Mouse (Mus musculus): Measurements from ENCODE around the gene Fam168b. TPM values are rescaled to one million over a fixed set of nuclear protein-coding genes. Genes with fewer than 3 reads are reported as not detected.

Gene Fam168b
- polyA plus RNA-seq, 1 experiment = 917 TPM

- Histone ChIP-seq H3K36me3 (ENCODE audit: control insufficient read depth, insufficient read depth, low read length) (peaks cover 36% of the 10 kb centered on the region), H3K4me1 (replicated peaks; ENCODE audit: control insufficient read depth, insufficient read depth, low read length) (peaks cover 27% of the 10 kb centered on the region), H3K4me3 (ENCODE audit: control insufficient read depth, insufficient read depth, low read length) (no peak overlapping the region), H3K27me3 (ENCODE audit: control insufficient read depth, insufficient read depth, low read length) (no peaks in the 10 kb centered on the region), H3K27ac (ENCODE audit: control insufficient read depth, insufficient read depth, low read length) (no peak overlapping the region)
- WGBS = 0% methylated on average over 1 of the region's 1 CpGs
- TF ChIP-seq CTCF (IDR thresholded peaks at IDR 0.05; ENCODE audit: borderline replicate concordance, control insufficient read depth, extremely low read depth, insufficient read depth, low read length, poor library complexity) (no peak), POLR2A (IDR thresholded peaks at IDR 0.05; ENCODE audit: control insufficient read depth, extremely low read depth, insufficient read depth, low read length, poor library complexity) (no peak)
- no peak for DNase-seq
Observed at GRCm38 (mm10) chr1:34831381-34831780, 11.5 kb downstream of the Fam168b start.

- TF ChIP-seq CTCF (IDR thresholded peaks at IDR 0.05; ENCODE audit: borderline replicate concordance, control insufficient read depth, extremely low read depth, insufficient read depth, low read length, poor library complexity) (no peak), POLR2A (IDR thresholded peaks at IDR 0.05; ENCODE audit: control insufficient read depth, extremely low read depth, insufficient read depth, low read length, poor library complexity) (no peak)
- DNase-seq = no peak
- Histone ChIP-seq H3K4me1 (replicated peaks; ENCODE audit: control insufficient read depth, insufficient read depth, low read length) (peaks cover 22% of the 10 kb centered on the region), H3K36me3 (ENCODE audit: control insufficient read depth, insufficient read depth, low read length) (peaks cover 31% of the 10 kb centered on the region), H3K4me3 (ENCODE audit: control insufficient read depth, insufficient read depth, low read length) (no peak overlapping the region), H3K27me3 (ENCODE audit: control insufficient read depth, insufficient read depth, low read length) (no peaks in the 10 kb centered on the region), H3K27ac (ENCODE audit: control insufficient read depth, insufficient read depth, low read length) (peak overlapping the region; percentile 22; the same call in 1 of the 2 replicates)
- WGBS = 90% methylated on average over 2 of the region's 2 CpGs
Observed at GRCm38 (mm10) chr1:34830934-34831333, 11.9 kb downstream of the Fam168b start.

GRCm38 (mm10) chr1:34828528-34829294 lies 14.2 kb downstream of the Fam168b start:
- TF ChIP-seq POLR2A (IDR thresholded peaks at IDR 0.05; ENCODE audit: control insufficient read depth, extremely low read depth, insufficient read depth, low read length, poor library complexity) = no peak
- no peak for TF ChIP-seq CTCF (IDR thresholded peaks at IDR 0.05; ENCODE audit: borderline replicate concordance, control insufficient read depth, extremely low read depth, insufficient read depth, low read length, poor library complexity)
- WGBS = 95% methylated on average over 5 of the region's 5 CpGs
- Histone ChIP-seq H3K27ac (ENCODE audit: control insufficient read depth, insufficient read depth, low read length) (no peak overlapping the region), H3K4me1 (replicated peaks; ENCODE audit: control insufficient read depth, insufficient read depth, low read length) (peaks cover 16% of the 10 kb centered on the region), H3K27me3 (ENCODE audit: control insufficient read depth, insufficient read depth, low read length) (no peaks in the 10 kb centered on the region), H3K36me3 (ENCODE audit: control insufficient read depth, insufficient read depth, low read length) (peaks cover 33% of the 10 kb centered on the region), H3K4me3 (ENCODE audit: control insufficient read depth, insufficient read depth, low read length) (no peak overlapping the region)
- DNase-seq = no peak

- no peaks in the 10 kb centered on the region for H3K27me3 ChIP-seq (ENCODE audit: control insufficient read depth, insufficient read depth, low read length)
- H3K36me3 ChIP-seq (ENCODE audit: control insufficient read depth, insufficient read depth, low read length) = peaks cover 33% of the 10 kb centered on the region
- no peak for DNase-seq
- TF ChIP-seq CTCF (IDR thresholded peaks at IDR 0.05; ENCODE audit: borderline replicate concordance, control insufficient read depth, extremely low read depth, insufficient read depth, low read length, poor library complexity) = no peak
- TF ChIP-seq POLR2A (IDR thresholded peaks at IDR 0.05; ENCODE audit: control insufficient read depth, extremely low read depth, insufficient read depth, low read length, poor library complexity) = no peak
- H3K4me1 ChIP-seq (replicated peaks; ENCODE audit: control insufficient read depth, insufficient read depth, low read length) = peaks cover 16% of the 10 kb centered on the region
- no peak overlapping the region for H3K27ac ChIP-seq (ENCODE audit: control insufficient read depth, insufficient read depth, low read length)
- H3K4me3 ChIP-seq (ENCODE audit: control insufficient read depth, insufficient read depth, low read length) = no peak overlapping the region
- 85% methylated on average over 7 of the region's 7 CpGs for WGBS
Observed at GRCm38 (mm10) chr1:34827900-34828299, 15.0 kb downstream of the Fam168b start.

- peaks cover 6% of the 10 kb centered on the region for H3K4me1 ChIP-seq (replicated peaks; ENCODE audit: control insufficient read depth, insufficient read depth, low read length)
- no peak overlapping the region for H3K4me3 ChIP-seq (ENCODE audit: control insufficient read depth, insufficient read depth, low read length)
- no peak overlapping the region for H3K27ac ChIP-seq (ENCODE audit: control insufficient read depth, insufficient read depth, low read length)
- DNase-seq = no peak
- 86% methylated on average over 9 of the region's 9 CpGs for WGBS
- TF ChIP-seq CTCF (IDR thresholded peaks at IDR 0.05; ENCODE audit: borderline replicate concordance, control insufficient read depth, extremely low read depth, insufficient read depth, low read length, poor library complexity) = no peak
- TF ChIP-seq POLR2A (IDR thresholded peaks at IDR 0.05; ENCODE audit: control insufficient read depth, extremely low read depth, insufficient read depth, low read length, poor library complexity) = no peak
- peaks cover 43% of the 10 kb centered on the region for H3K36me3 ChIP-seq (ENCODE audit: control insufficient read depth, insufficient read depth, low read length)
- H3K27me3 ChIP-seq (ENCODE audit: control insufficient read depth, insufficient read depth, low read length) = no peaks in the 10 kb centered on the region
Observed at GRCm38 (mm10) chr1:34825909-34826308, 17.0 kb downstream of the Fam168b start.

- Histone ChIP-seq H3K27me3 (ENCODE audit: control insufficient read depth, insufficient read depth, low read length) (no peaks in the 10 kb centered on the region), H3K4me1 (replicated peaks; ENCODE audit: control insufficient read depth, insufficient read depth, low read length) (no peaks in the 10 kb centered on the region), H3K4me3 (ENCODE audit: control insufficient read depth, insufficient read depth, low read length) (no peak overlapping the region), H3K36me3 (ENCODE audit: control insufficient read depth, insufficient read depth, low read length) (peaks cover 47% of the 10 kb centered on the region), H3K27ac (ENCODE audit: control insufficient read depth, insufficient read depth, low read length) (no peak overlapping the region)
- no peak for DNase-seq
- TF ChIP-seq CTCF (IDR thresholded peaks at IDR 0.05; ENCODE audit: borderline replicate concordance, control insufficient read depth, extremely low read depth, insufficient read depth, low read length, poor library complexity) = no peak
- no peak for TF ChIP-seq POLR2A (IDR thresholded peaks at IDR 0.05; ENCODE audit: control insufficient read depth, extremely low read depth, insufficient read depth, low read length, poor library complexity)
- 97% methylated on average over 8 of the region's 8 CpGs for WGBS
Observed at GRCm38 (mm10) chr1:34824208-34824607, 18.7 kb downstream of the Fam168b start.
